Mouse (Mus musculus) heart, embryonic 11.5 days (tissue): ENCODE measurements around the gene Tmem176a. TPM values are rescaled to one million over a fixed set of nuclear protein-coding genes. Genes with fewer than 3 reads are reported as not detected.
"Not testable (repeated sequence)": the region's sequence is repeated elsewhere in the genome, so short reads cannot be mapped to it uniquely, and the experiment has no call there.

Source experiments
- ATAC-seq: fragments of 200-750 bp; cut with Nextera tagmentation; replicated peaks from 2 replicates; pipeline ENCODE4 v1.8.0; 2017; ENCODE audit warnings: moderate library complexity; ENCODE audit not compliant: insufficient number of reproducible peaks, low FRiP score, low TSS enrichment
- H3K27ac ChIP-seq: fragments of 300-500 bp; sonication (generic); 2 replicates; pipeline ENCODE4 v1.5.1; 2014; ENCODE audit warnings: mild to moderate bottlenecking, low read depth, low read length
- H3K27me3 ChIP-seq: fragments of 300-500 bp; sonication (generic); 2 replicates; pipeline ENCODE4 v1.6.1; 2014; ENCODE audit warnings: mild to moderate bottlenecking, low read length, mixed read lengths; ENCODE audit not compliant: control insufficient read depth, insufficient read depth
- H3K36me3 ChIP-seq: fragments of 300-500 bp; sonication (generic); 2 replicates; pipeline ENCODE4 v1.6.1; 2014; ENCODE audit warnings: mild to moderate bottlenecking, low read length, moderate library complexity, mixed read lengths; ENCODE audit not compliant: control insufficient read depth, insufficient read depth
- H3K4me1 ChIP-seq: fragments of 300-500 bp; sonication (generic); 2 replicates; pipeline ENCODE4 v1.6.1; 2014; ENCODE audit warnings: low read length; ENCODE audit not compliant: control insufficient read depth, insufficient read depth
- H3K4me2 ChIP-seq: fragments of 300-500 bp; sonication (generic); 2 replicates; pipeline ENCODE4 v1.6.1; 2014; ENCODE audit warnings: mild to moderate bottlenecking, moderate library complexity
- H3K4me3 ChIP-seq: fragments of 300-500 bp; sonication (generic); 2 replicates; pipeline ENCODE4 v1.5.1; 2014; ENCODE audit warnings: low read depth, low read length
- H3K9ac ChIP-seq: fragments of 300-500 bp; sonication (generic); 2 replicates; pipeline ENCODE4 v1.6.1; 2014; ENCODE audit warnings: mild to moderate bottlenecking, low read depth, low read length, moderate library complexity
- H3K9me3 ChIP-seq: fragments of 300-500 bp; sonication (generic); replicated peaks from 2 replicates; pipeline ENCODE4 v1.6.1; 2016; ENCODE audit warnings: low read length; ENCODE audit not compliant: control insufficient read depth
- WGBS: fragments of 180-500 bp; shearing (Covaris S2); extraction: QIAGEN DNeasy Blood & Tissue Kit; methylation state at CpG from one replicate; pipeline ENCODE4 v1.1.7; 2014; ENCODE audit not compliant: insufficient replicate concordance; 5-methylcytosine and 5-hydroxymethylcytosine counted together
- polyA plus RNA-seq: library from polyadenylated mRNA; unstranded; fragments of >200 nt; fragmentation: Nextera tagmentation; extraction: Ambion mirVana; gene quantifications from 2 replicates; pipeline ENCODE4 v1.2.1, GENCODE M21; 2014

Tmem176a gene
- polyA plus RNA-seq, 1 experiment from 2014 or later, result 104 TPM

GRCm38 (mm10) chr6:48821991-48822785 is 18.5 kb upstream of the Tmem176a start:
- 81% methylated on average over 7 of the region's 7 CpGs for WGBS
- not testable (repeated sequence) for H3K4me1 ChIP-seq, H3K27ac ChIP-seq, H3K4me2 ChIP-seq, H3K9me3 ChIP-seq, H3K27me3 ChIP-seq, H3K4me3 ChIP-seq, ATAC-seq, H3K36me3 ChIP-seq, H3K9ac ChIP-seq

- Histone ChIP-seq H3K9me3 (no peaks in the 10 kb centered on the region), H3K4me2 (no peak overlapping the region), H3K9ac (no peak overlapping the region), H3K4me3 (no peak overlapping the region), H3K36me3 (no peaks in the 10 kb centered on the region), H3K27me3 (0 out of 2 replicates have a peak, but pooled peaks cover 2% of the 10 kb centered on the region), H3K27ac (no peak overlapping the region), H3K4me1 (no peaks in the 10 kb centered on the region)
- WGBS, result 63% methylated on average over 7 of the region's 7 CpGs
- ATAC-seq, result no peak
These were observed 15.7 kb upstream of the Tmem176a start for GRCm38 (mm10) chr6:48825016-48825415.

GRCm38 (mm10) chr6:48828976-48829375 is 11.7 kb upstream of the Tmem176a start:
- no peaks in the 10 kb centered on the region for H3K4me1 ChIP-seq
- no peak overlapping the region for H3K4me3 ChIP-seq
- H3K27ac ChIP-seq, result no peak overlapping the region
- WGBS, result 41% methylated on average over 1 of the region's 1 CpGs
- peaks cover 11% of the 10 kb centered on the region for H3K36me3 ChIP-seq
- ATAC-seq, result no peak
- 0 out of 2 replicates have a peak, but pooled peaks cover 2% of the 10 kb centered on the region for H3K27me3 ChIP-seq
- H3K9ac ChIP-seq, result no peak overlapping the region
- H3K4me2 ChIP-seq, result no peak overlapping the region
- H3K9me3 ChIP-seq, result no peaks in the 10 kb centered on the region

- H3K4me3 ChIP-seq, result no peak overlapping the region
- peaks cover 17% of the 10 kb centered on the region for H3K36me3 ChIP-seq
- H3K4me2 ChIP-seq, result no peak overlapping the region
- 0 out of 2 replicates have a peak, but pooled peaks cover 2% of the 10 kb centered on the region for H3K27me3 ChIP-seq
- H3K9ac ChIP-seq, result no peak overlapping the region
- no peak for ATAC-seq
- H3K27ac ChIP-seq, result no peak overlapping the region
- H3K9me3 ChIP-seq, result no peaks in the 10 kb centered on the region
- no peaks in the 10 kb centered on the region for H3K4me1 ChIP-seq
These were observed 11.1 kb upstream of the Tmem176a start for GRCm38 (mm10) chr6:48829651-48830050.

- WGBS, result 45% methylated on average over 1 of the region's 1 CpGs
- Histone ChIP-seq H3K27ac (no peak overlapping the region), H3K27me3 (0 out of 2 replicates have a peak, but pooled peaks cover under 1% of the 10 kb centered on the region), H3K9me3 (no peaks in the 10 kb centered on the region), H3K9ac (no peak overlapping the region), H3K4me1 (no peaks in the 10 kb centered on the region), H3K4me2 (no peak overlapping the region), H3K36me3 (peaks cover 21% of the 10 kb centered on the region), H3K4me3 (no peak overlapping the region)
- ATAC-seq, result no peak
These were observed 10.5 kb upstream of the Tmem176a start for GRCm38 (mm10) chr6:48830241-48830640.

GRCm38 (mm10) chr6:48831141-48831540 is 9.6 kb upstream of the Tmem176a start:
- no peak for ATAC-seq

GRCm38 (mm10) chr6:48832426-48832825 is 8.3 kb upstream of the Tmem176a start:
- no peak overlapping the region for H3K27ac ChIP-seq
- peaks cover 31% of the 10 kb centered on the region for H3K36me3 ChIP-seq
- no peaks in the 10 kb centered on the region for H3K4me1 ChIP-seq
- H3K4me3 ChIP-seq, result no peak overlapping the region
- ATAC-seq, result no peak
- H3K9ac ChIP-seq, result no peak overlapping the region
- WGBS, result 80% methylated on average over 1 of the region's 1 CpGs
- H3K4me2 ChIP-seq, result no peak overlapping the region
- H3K27me3 ChIP-seq, result no peaks in the 10 kb centered on the region
- no peaks in the 10 kb centered on the region for H3K9me3 ChIP-seq

More at GRCm38 (mm10) chr6:48831141-48831540, 9.6 kb upstream of the Tmem176a start:
- H3K9me3 ChIP-seq, result no peaks in the 10 kb centered on the region
- H3K9ac ChIP-seq, result no peak overlapping the region
- 88% methylated on average over 5 of the region's 5 CpGs for WGBS
- peaks cover 26% of the 10 kb centered on the region for H3K36me3 ChIP-seq
- no peaks in the 10 kb centered on the region for H3K27me3 ChIP-seq
- H3K4me1 ChIP-seq, result no peaks in the 10 kb centered on the region
- no peak overlapping the region for H3K4me3 ChIP-seq
- no peak overlapping the region for H3K4me2 ChIP-seq
- H3K27ac ChIP-seq, result no peak overlapping the region

GRCm38 (mm10) chr6:48833515-48833914 is 7.2 kb upstream of the Tmem176a start:
- ATAC-seq, result no peak
- no peaks in the 10 kb centered on the region for H3K9me3 ChIP-seq
- H3K4me3 ChIP-seq, result no peak overlapping the region
- 81% methylated on average over 4 of the region's 4 CpGs for WGBS
- no peak overlapping the region for H3K4me2 ChIP-seq
- no peak overlapping the region for H3K9ac ChIP-seq
- H3K36me3 ChIP-seq, result peaks cover 38% of the 10 kb centered on the region
- H3K4me1 ChIP-seq, result no peaks in the 10 kb centered on the region
- no peak overlapping the region for H3K27ac ChIP-seq
- H3K27me3 ChIP-seq, result no peaks in the 10 kb centered on the region

GRCm38 (mm10) chr6:48835241-48835640 is 5.5 kb upstream of the Tmem176a start:
- WGBS, result 74% methylated on average over 5 of the region's 5 CpGs
- peaks cover 38% of the 10 kb centered on the region for H3K36me3 ChIP-seq
- no peak for ATAC-seq

More at GRCm38 (mm10) chr6:48835241-48835640, 5.5 kb upstream of the Tmem176a start:
- H3K4me2 ChIP-seq, result no peak overlapping the region
- no peaks in the 10 kb centered on the region for H3K27me3 ChIP-seq
- no peaks in the 10 kb centered on the region for H3K9me3 ChIP-seq
- no peak overlapping the region for H3K4me3 ChIP-seq
- H3K27ac ChIP-seq, result no peak overlapping the region
- no peak overlapping the region for H3K9ac ChIP-seq
- peaks cover 10% of the 10 kb centered on the region; the same call in 1 of the 2 replicates for H3K4me1 ChIP-seq
